Mouse (Mus musculus) gastrocnemius, postnatal 36 days (tissue): ENCODE measurements at regions not wholly inside any gene's neighbourhood (a gene's known extent, or its start where the extent isn't known, plus 50 kb on each side); places are given as distances from the start of the nearest gene placed in this dataset.
A peak's percentile ranks its signal among the peaks of the same experiment; 100 is the strongest.

Experiments
- DNase-seq, 2 experiments: peaks; one replicate each; pipeline ENCODE4 v3.0.0; 2022
- intact Hi-C: fragments of 180-260 bp; cut with DNase I; formaldehyde crosslinking; loops from one replicate; pipeline ENCODE4 v1.15.1; 2025

GRCm38 (mm10) chr13:6167055-6167761 is 305.9 kb downstream of the Klf6 start:
- intact Hi-C loops: no loop called here
- no peak for DNase-seq

GRCm38 (mm10) chr13:6173095-6173494 is 311.8 kb downstream of the Klf6 start:
- no peak for DNase-seq

GRCm38 (mm10) chr13:6178362-6179070 is 317.2 kb downstream of the Klf6 start:
- intact Hi-C loops: no loop called here
- DNase-seq: no peak

More at GRCm38 (mm10) chr13:6173095-6173494, 311.8 kb downstream of the Klf6 start:
- intact Hi-C loops: no loop called here

- intact Hi-C loops: no loop called here
- no peak for DNase-seq
Measured at GRCm38 (mm10) chr13:6189133-6189532, 327.9 kb downstream of the Klf6 start.

- no peak for DNase-seq
- intact Hi-C loops: no loop called here
Measured at GRCm38 (mm10) chr13:6189566-6189965, 328.3 kb downstream of the Klf6 start.

GRCm38 (mm10) chr13:6191186-6191914 is 330.1 kb downstream of the Klf6 start:
- intact Hi-C loops: no loop called here
- DNase-seq: no peak

- intact Hi-C loops: no loop called here
- peak; percentile 16 for DNase-seq
Measured at GRCm38 (mm10) chr13:6191915-6192295, 330.6 kb downstream of the Klf6 start.

- no peak for DNase-seq
- intact Hi-C loops: no loop called here
Measured at GRCm38 (mm10) chr13:6196690-6197089, 335.4 kb downstream of the Klf6 start.

GRCm38 (mm10) chr13:6199107-6199506 is 337.8 kb downstream of the Klf6 start:
- no peak for DNase-seq
- intact Hi-C loops: no loop called here

GRCm38 (mm10) chr13:6201516-6201915 is 340.2 kb downstream of the Klf6 start:
- intact Hi-C loops: no loop called here
- no peak for DNase-seq

- DNase-seq: no peak
- intact Hi-C loops: no loop called here
Measured at GRCm38 (mm10) chr13:6204801-6205200, 343.1 kb upstream of the Pitrm1 start.

GRCm38 (mm10) chr13:6212550-6212949 is 335.4 kb upstream of the Pitrm1 start:
- no peak for DNase-seq
- intact Hi-C loops: no loop called here

- intact Hi-C loops: no loop called here
- no peak for DNase-seq
Measured at GRCm38 (mm10) chr13:6214189-6214588, 333.8 kb upstream of the Pitrm1 start.

GRCm38 (mm10) chr13:6226087-6226643 is 321.8 kb upstream of the Pitrm1 start:
- intact Hi-C loops: no loop called here
- no peak for DNase-seq

- intact Hi-C loops: no loop called here
- no peak for DNase-seq
Measured at GRCm38 (mm10) chr13:6228278-6228677, 319.7 kb upstream of the Pitrm1 start.

GRCm38 (mm10) chr13:6235394-6235793 is 312.6 kb upstream of the Pitrm1 start:
- intact Hi-C loops: no loop called here
- DNase-seq: no peak

GRCm38 (mm10) chr13:6236503-6236902 is 311.4 kb upstream of the Pitrm1 start:
- intact Hi-C loops: no loop called here
- DNase-seq: no peak

GRCm38 (mm10) chr13:6237201-6237600 is 310.7 kb upstream of the Pitrm1 start:
- intact Hi-C loops: no loop called here

GRCm38 (mm10) chr13:6240855-6241254 is 307.1 kb upstream of the Pitrm1 start:
- DNase-seq: no peak
- intact Hi-C loops: no loop called here

More at GRCm38 (mm10) chr13:6237201-6237600, 310.7 kb upstream of the Pitrm1 start:
- DNase-seq: no peak

GRCm38 (mm10) chr13:6241472-6242123 is 306.4 kb upstream of the Pitrm1 start:
- intact Hi-C loops: no loop called here
- no peak for DNase-seq

GRCm38 (mm10) chr13:6250106-6250505 is 297.8 kb upstream of the Pitrm1 start:
- no peak for DNase-seq
- intact Hi-C loops: no loop called here
